Mouse (Mus musculus) lung, adult 2 months (tissue): ENCODE measurements at regions not wholly inside any gene's neighbourhood (a gene's known extent, or its start where the extent isn't known, plus 50 kb on each side); places are given as distances from the start of the nearest gene placed in this dataset.

Experiments
- CTCF ChIP-seq: fragments of 200-500 bp; IDR thresholded peaks from 2 replicates; pipeline ENCODE4 v1.5.1; 2011; ENCODE audit warnings: mild to moderate bottlenecking, low read length, control low read depth; ENCODE audit not compliant: insufficient read depth
- POLR2A ChIP-seq: fragments of 200-500 bp; IDR thresholded peaks from 2 replicates; pipeline ENCODE4 v1.6.1; 2011; ENCODE audit warnings: low read depth, mild to moderate bottlenecking, control low read depth, low read length, borderline replicate concordance; ENCODE audit errors: extremely low read depth

- TF ChIP-seq POLR2A (0 out of 2 replicates have a peak, but pooled peaks have one; percentile 11), CTCF (no peak)
Measured at GRCm38 (mm10) chrX:96025876-96026275, 69.1 kb upstream of the Las1l start.
